In the genomic region with DNA sequence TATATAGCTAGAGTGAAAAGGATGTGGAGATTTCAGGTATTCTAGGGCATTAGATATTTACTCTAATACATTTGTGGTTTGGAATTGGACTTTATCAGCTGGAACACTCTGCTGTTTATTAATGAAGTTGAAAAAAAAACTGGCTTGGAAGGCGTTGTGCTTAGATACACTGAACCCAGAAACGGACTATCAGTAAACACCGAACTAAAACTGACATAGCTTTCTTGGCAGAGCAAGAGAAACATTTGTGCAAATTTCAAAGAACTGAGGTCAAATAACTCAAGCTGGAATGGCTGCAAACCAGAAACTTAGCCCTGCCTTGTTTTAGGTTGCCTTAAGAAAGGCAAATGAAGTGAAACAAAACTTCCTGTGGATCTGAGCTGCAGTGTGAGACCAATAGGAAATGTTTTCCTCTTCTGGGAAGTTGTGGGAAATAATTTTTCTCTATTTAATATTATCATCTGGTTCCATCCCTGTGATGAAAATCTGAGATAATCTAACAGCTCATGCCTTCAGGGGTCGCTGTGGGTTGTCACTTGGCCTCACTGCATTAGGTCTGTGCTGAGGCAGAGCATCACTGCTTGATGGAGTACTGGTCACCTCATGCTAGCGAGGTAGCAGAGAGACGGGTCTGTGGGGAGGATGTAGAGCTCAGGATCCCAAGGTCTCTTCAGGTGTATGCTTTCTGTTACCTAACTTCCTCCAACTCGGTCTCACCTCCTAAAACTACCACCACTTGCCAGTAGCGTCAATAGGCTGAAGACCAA, we compare ENCODE assay signal across 17 mouse cellular contexts. TPM values are rescaled to one million over a fixed set of nuclear protein-coding genes. Genes with fewer than 3 reads are reported as not detected.
DNase-seq lines count a peak whose midpoint lies in the region; TF ChIP-seq lines count a peak whose summit lies in the region.
"Had no signal": no experiment of that assay in that cellular context is flagged by ENCODE, and none has a peak within 500 bp of the region (broad histone marks: within the 10 kb centered on the region; RNA-seq: fewer than 3 reads in every experiment).

No protein-coding gene starts in this region.

- TF ChIP-seq EP300 in CH12.LX (IDR thresholded peaks at IDR 0.05; ENCODE audit: low read length) = no peak

- peak in 1 of 2 experiments; percentile 18; a peak in 2 of 4 replicates for TF ChIP-seq CTCF in CH12.LX (conservative IDR thresholded peaks at IDR 0.05 in 1 of 2, IDR thresholded peaks at IDR 0.05 in 1 of 2; ENCODE audit: low read depth in 2 of 2, low read length in 2 of 2)
- no peak for TF ChIP-seq CTCF in left cerebral cortex, adult 2 months (IDR thresholded peaks at IDR 0.05)

- no peak overlapping the region for H3K4me3 ChIP-seq in CH12.LX (replicated peaks in 1 of 3; ENCODE audit: low read depth in 2 of 3, low read length in 2 of 3, poor library complexity in 1 of 3)
- no peak overlapping the region for H3K4me3 ChIP-seq in left cerebral cortex, adult 2 months
- H3K4me3 ChIP-seq: forebrain, embryonic 13.5 days; heart, embryonic 12.5 days; kidney, embryonic 15.5 days; layer of hippocampus, adult 2 months; limb, embryonic 13.5 days; midbrain, embryonic 13.5 days had no signal

- intact Hi-C loops in left cerebral cortex, adult 2 months (cut with DNase I) = no loop called here

- no peaks in the 10 kb centered on the region for H3K4me1 ChIP-seq in CH12.LX (ENCODE audit: control insufficient read depth in 1 of 2, insufficient read depth in 2 of 2)
- H3K4me1 ChIP-seq: forebrain, embryonic 13.5 days; heart, embryonic 12.5 days; kidney, embryonic 15.5 days; limb, embryonic 13.5 days; midbrain, embryonic 13.5 days had no signal

- TF ChIP-seq POLR2A in CH12.LX (IDR thresholded peaks at IDR 0.05; ENCODE audit: low read depth, low read length) = no peak

- in situ Hi-C loops in CH12.LX (cut with MboI; ENCODE audit: low pct_ligation_motif_present, low pct_unique_long_range_greater_than_20kb, low sequenced_read_pairs) = no loop called here

- peak; percentile 42 for DNase-seq in kidney, adult 9 months
- DNase-seq in kidney, adult 8-10 months = no peak
- DNase-seq in CH12.LX (ENCODE audit: extremely low read depth) (no peak), NIH3T3 (ENCODE audit: low read depth) (peak; percentile 10)
- peak; percentile 46 for DNase-seq in lung, postnatal 36 days
- DNase-seq in left cerebral cortex, adult 2 months (ENCODE audit: extremely low spot score in 1 of 2, low spot score in 2 of 2) = no peak
- DNase-seq in urinary bladder, postnatal 25 days (ENCODE audit: low spot score) = no peak
- DNase-seq: cerebellum, adult 9-11 months; embryo, embryonic 11 days; heart, postnatal 36 days had no signal

- no peaks in the 10 kb centered on the region for H3K79me2 ChIP-seq in CH12.LX (replicated peaks; ENCODE audit: control insufficient read depth, extremely low read depth, insufficient read depth, poor library complexity, severe bottlenecking)

- peaks cover 7% of the 10 kb centered on the region for H3K27me3 ChIP-seq in CH12.LX (replicated peaks)
- H3K27me3 ChIP-seq: forebrain, embryonic 13.5 days; heart, embryonic 12.5 days; kidney, embryonic 15.5 days; limb, embryonic 13.5 days; midbrain, embryonic 13.5 days had no signal

- H3K27ac ChIP-seq in CH12.LX (ENCODE audit: insufficient read depth, low read depth) = no peak overlapping the region
- H3K27ac ChIP-seq in left cerebral cortex, adult 2 months = no peak overlapping the region
- H3K27ac ChIP-seq: forebrain, embryonic 13.5 days; hindbrain, postnatal 0 days; kidney, embryonic 15.5 days; layer of hippocampus, adult 2 months; limb, embryonic 13.5 days; midbrain, embryonic 13.5 days had no signal

- H3K9ac ChIP-seq in CH12.LX (ENCODE audit: insufficient read depth, low read depth) = no peak overlapping the region
- H3K9ac ChIP-seq: forebrain, embryonic 13.5 days; heart, embryonic 12.5 days; kidney, embryonic 15.5 days; limb, embryonic 13.5 days; midbrain, embryonic 13.5 days had no signal

- peak; percentile 7 for TF ChIP-seq RAD21 in CH12.LX (IDR thresholded peaks at IDR 0.05; ENCODE audit: low read depth, low read length)

- no peak overlapping the region for H3K4me2 ChIP-seq in CH12.LX (ENCODE audit: insufficient read depth, low read depth, poor library complexity, severe bottlenecking)
- H3K4me2 ChIP-seq: forebrain, embryonic 13.5 days; heart, embryonic 12.5 days; kidney, embryonic 15.5 days; limb, embryonic 13.5 days; midbrain, embryonic 13.5 days had no signal

- no peaks in the 10 kb centered on the region for H3K9me3 ChIP-seq in CH12.LX (replicated peaks; ENCODE audit: low read length)
- H3K9me3 ChIP-seq: forebrain, embryonic 13.5 days; heart, embryonic 12.5 days; kidney, embryonic 15.5 days; limb, embryonic 13.5 days; midbrain, embryonic 13.5 days had no signal

- H3K36me3 ChIP-seq in CH12.LX (replicated peaks in 1 of 2; ENCODE audit: control insufficient read depth in 1 of 2, insufficient read depth in 1 of 2, low read length in 1 of 2) = no peaks in the 10 kb centered on the region
- H3K36me3 ChIP-seq: heart, embryonic 12.5 days; kidney, embryonic 15.5 days; limb, embryonic 13.5 days; midbrain, embryonic 13.5 days had no signal

- dilution Hi-C loops in CH12.LX (cut with MboI; ENCODE audit: extremely low pct_ligation_motif_present, extremely low pct_unique_long_range_greater_than_20kb, low sequenced_read_pairs) = no loop called here

TF ChIP-seq in CH12.LX, 34 proteins besides CTCF, POLR2A, EP300 and RAD21:
- TF ChIP-seq RCOR1 (conservative IDR thresholded peaks at IDR 0.05; ENCODE audit: low read depth, low read length) (no peak), TBP (conservative IDR thresholded peaks at IDR 0.05; ENCODE audit: low read depth, low read length) (no peak), HCFC1 (IDR thresholded peaks at IDR 0.05; ENCODE audit: low read depth, low read length) (no peak), IRF4 (IDR thresholded peaks at IDR 0.05; ENCODE audit: low read depth, low read length) (no peak), MYC (IDR thresholded peaks at IDR 0.05; ENCODE audit: low read depth, low read length) (no peak), POLR2AphosphoS2 (IDR thresholded peaks at IDR 0.05; ENCODE audit: low read depth, low read length) (no peak), ZMIZ1 (IDR thresholded peaks at IDR 0.05; ENCODE audit: low read depth, low read length) (no peak), ELF1 (IDR thresholded peaks at IDR 0.05; ENCODE audit: low read depth, low read length) (no peak), E2F4 (IDR thresholded peaks at IDR 0.05; ENCODE audit: insufficient replicate concordance, low read depth, low read length) (no peak), MAX (IDR thresholded peaks at IDR 0.05; ENCODE audit: low read length) (no peak), CHD2 (IDR thresholded peaks at IDR 0.05; ENCODE audit: low read length) (no peak), USF1 (IDR thresholded peaks at IDR 0.05; ENCODE audit: low read depth, low read length) (no peak), ZKSCAN1 (IDR thresholded peaks at IDR 0.05; ENCODE audit: borderline replicate concordance, low read depth, low read length) (no peak), JUN (IDR thresholded peaks at IDR 0.05; ENCODE audit: insufficient read depth, low read depth, low read length) (no peak), BHLHE40 (IDR thresholded peaks at IDR 0.05; ENCODE audit: low read depth, low read length) (no peak), MEF2A (IDR thresholded peaks at IDR 0.05; ENCODE audit: borderline replicate concordance, low read depth, low read length) (no peak), UBTF (IDR thresholded peaks at IDR 0.05; ENCODE audit: low read depth, low read length) (no peak)

RNA-seq across cellular contexts. Expression of gene Sqor, which starts 16.7 kb away (rescaled TPM):
- total RNA-seq in CH12.LX (2012; rRNA removed) (0.50 and 0.85 TPM in 2 replicates), CH12.LX (2014; rRNA removed) (not detected in 2 replicates)
- polyA plus RNA-seq in CH12.LX (2012; ENCODE audit: insufficient read length, low read depth) = not detected in 2 replicates
- 1 to 10 TPM; 4.6 to 7.0 TPM for total RNA-seq in left cerebral cortex, adult 2 months (2021)

RNA-seq across cellular contexts. Expression of gene Bloc1s6, which starts 43.5 kb away (rescaled TPM):
- total RNA-seq in CH12.LX (2012; rRNA removed) = 23.4 and 25.5 TPM in 2 replicates
- total RNA-seq in CH12.LX (2014; rRNA removed) = 53.4 and 60.3 TPM in 2 replicates
- 42.0 and 42.3 TPM in 2 replicates for polyA plus RNA-seq in CH12.LX (2012; ENCODE audit: insufficient read length, low read depth)
- total RNA-seq in left cerebral cortex, adult 2 months (2021) = 10 to 100 TPM; 28.2 to 34.3 TPM

Comparison
In these comparisons a context has a peak if more than half of its experiments do, and no peak if none do; other contexts are left out.
1. DNase-seq: peak in kidney, adult 9 months (single experiment), NIH3T3 (single experiment) and lung, postnatal 36 days (single experiment); none in kidney, adult 8-10 months (0 of 2), CH12.LX (single experiment), left cerebral cortex, adult 2 months (0 of 2) and urinary bladder, postnatal 25 days (single experiment).